Mouse (Mus musculus) cerebellum, adult 2 months (tissue): ENCODE measurements around the gene Nupr1l.

Source experiments
- CTCF ChIP-seq: fragments of 200-500 bp; IDR thresholded peaks from 2 replicates; pipeline ENCODE4 v1.5.1; 2011; ENCODE audit warnings: low read depth, mild to moderate bottlenecking, control low read depth, low read length, moderate library complexity, borderline replicate concordance; ENCODE audit not compliant: insufficient read depth
- POLR2A ChIP-seq: fragments of 200-500 bp; IDR thresholded peaks from 2 replicates; pipeline ENCODE4 v1.6.1; 2011; ENCODE audit warnings: low read length, control low read depth, borderline replicate concordance; ENCODE audit not compliant: insufficient read depth

GRCm38 (mm10) chr5:129871238-129871637 lies 37.1 kb upstream of the Nupr1l start:
- no peak for TF ChIP-seq CTCF
- TF ChIP-seq POLR2A, result no peak
